In genomic region chr7:136457171-136457570, GRCm38 (mm10) we compare ENCODE assay signal across 28 mouse cellular contexts.
DNase-seq lines count a peak whose midpoint lies in the region; ATAC-seq and TF ChIP-seq lines count a peak whose summit lies in the region.
"Had no signal": no experiment of that assay in that cellular context is flagged by ENCODE, and none has a peak within 500 bp of the region (broad histone marks: within the 10 kb centered on the region; RNA-seq: fewer than 3 reads in every experiment).

No protein-coding gene starts in this region.

- peak; percentile 52 for DNase-seq in embryo, embryonic 10 days (ENCODE audit: low spot score)
- peak; percentile 37 for DNase-seq in embryo, embryonic 11 days
- no peak for DNase-seq in urinary bladder, postnatal 25 days (ENCODE audit: low spot score)
- no peak for DNase-seq in liver
- DNase-seq in lung, postnatal 4 days: no peak
- DNase-seq: B cell, adult 2 months; cerebellum, adult 11 months; cerebellum, adult 2 months; cerebellum, adult 9-11 months; cerebellum, postnatal 25 days; forebrain, postnatal 0 days; heart, adult 18-20 months; heart, postnatal 10 days; heart, postnatal 36 days had no signal

- no peak overlapping the region for H3K4me2 ChIP-seq in intestine, embryonic 16.5 days (ENCODE audit: low read depth, low read length)
- H3K4me2 ChIP-seq: embryonic facial prominence, embryonic 13.5 days; forebrain, embryonic 13.5 days; heart, embryonic 12.5 days; heart, embryonic 15.5 days; hindbrain, embryonic 15.5 days had no signal

- H3K9ac ChIP-seq in intestine, embryonic 16.5 days (ENCODE audit: low read depth, low read length): no peak overlapping the region
- H3K9ac ChIP-seq: embryonic facial prominence, embryonic 13.5 days; forebrain, embryonic 13.5 days; forebrain, postnatal 0 days; heart, embryonic 12.5 days; heart, embryonic 15.5 days; hindbrain, embryonic 15.5 days had no signal

- peaks cover 3% of the 10 kb centered on the region; the same call in 1 of the 2 replicates for H3K4me1 ChIP-seq in intestine, embryonic 16.5 days (ENCODE audit: control insufficient read depth, insufficient read depth, low read length)
- H3K4me1 ChIP-seq in small intestine, adult 2 months (ENCODE audit: control insufficient read depth, insufficient read depth, insufficient read length, low read length): peaks cover 10% of the 10 kb centered on the region; the same call in 1 of the 2 replicates
- H3K4me1 ChIP-seq: forebrain, embryonic 13.5 days; heart, embryonic 12.5 days; heart, embryonic 15.5 days had no signal

- H3K27me3 ChIP-seq in intestine, embryonic 16.5 days (replicated peaks; ENCODE audit: control insufficient read depth, insufficient read depth, low read length): no peaks in the 10 kb centered on the region
- no peaks in the 10 kb centered on the region for H3K27me3 ChIP-seq in small intestine, adult 2 months (ENCODE audit: control insufficient read depth, insufficient read depth, low read length)
- H3K27me3 ChIP-seq: hindbrain, embryonic 15.5 days; Patski had no signal

- peak; percentile 47 for ATAC-seq in intestine, embryonic 16.5 days
- ATAC-seq: forebrain, embryonic 13.5 days; forebrain, postnatal 0 days; Patski had no signal

- no peak overlapping the region for H3K4me3 ChIP-seq in intestine, embryonic 16.5 days (ENCODE audit: low read length)
- no peak overlapping the region for H3K4me3 ChIP-seq in small intestine, adult 2 months (ENCODE audit: low read depth, low read length)
- H3K4me3 ChIP-seq: embryonic facial prominence, embryonic 10.5 days; embryonic facial prominence, embryonic 13.5 days; erythroblast, embryonic 14.5 days; forebrain, embryonic 10.5 days; forebrain, embryonic 13.5 days; gastrocnemius, adult 2 months; heart, embryonic 12.5 days; heart, embryonic 15.5 days; hindbrain, embryonic 10.5 days; hindbrain, embryonic 15.5 days had no signal

- no peak for TF ChIP-seq POLR2A in small intestine, adult 2 months (IDR thresholded peaks at IDR 0.05; ENCODE audit: low read depth, low read length)

- TF ChIP-seq CTCF in small intestine, adult 2 months (IDR thresholded peaks at IDR 0.05; ENCODE audit: extremely low read depth, insufficient read length, insufficient replicate concordance, low read depth, low read length): no peak

- peak overlapping the region; percentile 70; the same call in 1 of the 2 replicates for H3K27ac ChIP-seq in intestine, embryonic 16.5 days (ENCODE audit: low read length)
- H3K27ac ChIP-seq in small intestine, adult 2 months (ENCODE audit: insufficient read depth, low read depth, low read length): peak overlapping the region; percentile 91
- H3K27ac ChIP-seq: embryonic facial prominence, embryonic 10.5 days; forebrain, embryonic 10.5 days; forebrain, embryonic 13.5 days; heart, embryonic 15.5 days; hindbrain, embryonic 10.5 days; hindbrain, embryonic 15.5 days had no signal

- no peaks in the 10 kb centered on the region for H3K36me3 ChIP-seq in intestine, embryonic 16.5 days (ENCODE audit: control insufficient read depth, insufficient read depth, low read length)
- H3K36me3 ChIP-seq in small intestine, adult 2 months (ENCODE audit: control insufficient read depth, insufficient read depth, low read length): no peaks in the 10 kb centered on the region
- H3K36me3 ChIP-seq: embryonic facial prominence, embryonic 10.5 days; embryonic facial prominence, embryonic 13.5 days; forebrain, embryonic 10.5 days; G1E; heart, embryonic 12.5 days; heart, embryonic 15.5 days; hindbrain, embryonic 10.5 days; hindbrain, embryonic 15.5 days had no signal

- 44% methylated on average over 7 of the region's 7 CpGs for WGBS in intestine, embryonic 16.5 days
- WGBS in small intestine, adult 2 months: 30% methylated on average over 7 of the region's 7 CpGs

- H3K9me3 ChIP-seq in intestine, embryonic 16.5 days (ENCODE audit: control insufficient read depth, low read length): no peaks in the 10 kb centered on the region
- H3K9me3 ChIP-seq: embryonic facial prominence, embryonic 10.5 days; embryonic facial prominence, embryonic 13.5 days; forebrain, embryonic 10.5 days; forebrain, embryonic 13.5 days; heart, embryonic 12.5 days; heart, embryonic 15.5 days; hindbrain, embryonic 10.5 days; hindbrain, embryonic 15.5 days had no signal

Comparison
In these comparisons a context has a peak if more than half of its experiments do, and no peak if none do; other contexts are left out.
1. DNase-seq: peak in embryo, embryonic 10 days (single experiment) and embryo, embryonic 11 days (single experiment); none in urinary bladder, postnatal 25 days (single experiment), liver (single experiment) and lung, postnatal 4 days (0 of 2).